Mouse (Mus musculus) ES-E14 (cell line): ENCODE measurements around the gene Slc11a1. TPM values are rescaled to one million over a fixed set of nuclear protein-coding genes. Genes with fewer than 3 reads are reported as not detected.

Experiments used
- DNase-seq: peaks from one replicate; pipeline ENCODE4 v3.0.0-alpha.2; 2013; ENCODE audit warnings: low read depth, low spot score
- H3K27ac ChIP-seq: 2 replicates; pipeline ENCODE4 v1.5.1; 2012; ENCODE audit warnings: low read depth, mild to moderate bottlenecking, low read length, moderate library complexity, mixed read lengths; ENCODE audit not compliant: poor library complexity, insufficient read depth, severe bottlenecking
- H3K36me3 ChIP-seq: 2 replicates; pipeline ENCODE4 v1.6.1; 2012; ENCODE audit warnings: mild to moderate bottlenecking, low read length, moderate library complexity, mixed read lengths; ENCODE audit not compliant: control insufficient read depth, poor library complexity, insufficient read depth, severe bottlenecking
- H3K4me1 ChIP-seq, 2 experiments: fragments of 150-350 bp in 1 of 2; sonication (generic) in 1 of 2; 2 replicates each; pipeline ENCODE4 v1.6.1; 2012; ENCODE audit warnings: low read length in 2 of 2, mild to moderate bottlenecking in 1 of 2, mixed read lengths in 1 of 2; ENCODE audit not compliant: control insufficient read depth in 2 of 2, insufficient read depth in 2 of 2, poor library complexity in 1 of 2
- H3K4me3 ChIP-seq, 2 experiments: fragments of 150-350 bp in 1 of 2; sonication (generic) in 1 of 2; 2 replicates each; pipeline ENCODE4 v1.5.1; 2012; ENCODE audit warnings: low read length in 2 of 2, low read depth in 1 of 2, mild to moderate bottlenecking in 1 of 2, mixed read lengths in 1 of 2; ENCODE audit not compliant: insufficient read depth in 1 of 2, poor library complexity in 1 of 2, severe bottlenecking in 1 of 2
- H3K9ac ChIP-seq: 2 replicates; pipeline ENCODE4 v1.6.1; 2012; ENCODE audit warnings: low read depth, mild to moderate bottlenecking, low read length, mixed read lengths; ENCODE audit not compliant: poor library complexity, insufficient read depth, severe bottlenecking
- H3K9me3 ChIP-seq: fragments of 150-350 bp; sonication (generic); 2 replicates; pipeline ENCODE4 v1.6.1; 2012; ENCODE audit warnings: low read depth, mild to moderate bottlenecking, low read length; ENCODE audit not compliant: control insufficient read depth, insufficient read depth
- CHD2 ChIP-seq: IDR thresholded peaks from 2 replicates; pipeline ENCODE4 v1.6.1; 2014; ENCODE audit warnings: mild to moderate bottlenecking, low read depth, low read length, inconsistent platforms
- HCFC1 ChIP-seq: IDR thresholded peaks from 2 replicates; pipeline ENCODE4 v1.6.1; 2012; ENCODE audit warnings: low read length, inconsistent platforms, borderline replicate concordance; ENCODE audit not compliant: insufficient read depth
- MAFK ChIP-seq: IDR thresholded peaks from 2 replicates; pipeline ENCODE4 v1.6.1; 2014; ENCODE audit warnings: mild to moderate bottlenecking, low read depth, low read length, inconsistent platforms; ENCODE audit not compliant: insufficient read depth
- ZC3H11A ChIP-seq: IDR thresholded peaks from 2 replicates; pipeline ENCODE4 v1.6.1; 2012; ENCODE audit warnings: low read depth, mild to moderate bottlenecking, inconsistent platforms, low read length, borderline replicate concordance
- ZNF384 ChIP-seq: IDR thresholded peaks from 2 replicates; pipeline ENCODE4 v1.6.1; 2012; ENCODE audit warnings: low read depth, low read length, inconsistent platforms
- in situ Hi-C, 2 experiments: fragments of 600-800 bp; cut with MboI; formaldehyde crosslinking; loops; one replicate each; pipeline ENCODE4 v1.15.1; 2025; ENCODE audit warnings: low sequenced_read_pairs in 2 of 2, inconsistent platforms in 1 of 2; ENCODE audit not compliant: unreplicated experiment in 2 of 2
- total RNA-seq: library from RNA; depleted of rRNA; stranded (reverse); fragments of 300-350 nt; gene quantifications from 2 replicates; pipeline ENCODE4 v1.2.3, GENCODE M21; 2012

The Slc11a1 gene
- total RNA-seq, 1 experiment = 19.9 TPM

- H3K9ac ChIP-seq = peak overlapping the region; percentile 29; the same call in 1 of the 2 replicates
- in situ Hi-C loops = no loop called here
- H3K36me3 ChIP-seq = no peaks in the 10 kb centered on the region
- peaks cover 0 to 26% of the 10 kb centered on the region in 2 experiments for H3K4me1 ChIP-seq
- H3K4me3 ChIP-seq = peak overlapping the region; percentile 51 to 59
- no peak for TF ChIP-seq HCFC1
- TF ChIP-seq ZC3H11A = no peak
- no peak for TF ChIP-seq CHD2
- no peak for DNase-seq
- H3K9me3 ChIP-seq = no peaks in the 10 kb centered on the region
- peak overlapping the region; percentile 93 for H3K27ac ChIP-seq
Measured at GRCm38 (mm10) chr1:74386363-74386713, 11.3 kb downstream of the Slc11a1 start.

GRCm38 (mm10) chr1:74386714-74387385 is 11.9 kb downstream of the Slc11a1 start:
- DNase-seq = peak; percentile 96
- TF ChIP-seq ZC3H11A (peak; percentile 69), CHD2 (no peak), MAFK (no peak), HCFC1 (no peak), ZNF384 (no peak)
- Histone ChIP-seq H3K9me3 (no peaks in the 10 kb centered on the region), H3K27ac (peak overlapping the region; percentile 93), H3K36me3 (no peaks in the 10 kb centered on the region), H3K9ac (peak overlapping the region; percentile 58; the same call in 1 of the 2 replicates), H3K4me3 (peak overlapping the region; percentile 51 to 59), H3K4me1 (peaks cover 0 to 26% of the 10 kb centered on the region in 2 experiments)
- in situ Hi-C loops = no loop called here

GRCm38 (mm10) chr1:74387386-74387988 is 12.5 kb downstream of the Slc11a1 start:
- peak overlapping the region; percentile 58; the same call in 1 of the 2 replicates for H3K9ac ChIP-seq
- peak overlapping the region; percentile 93 for H3K27ac ChIP-seq
- H3K4me1 ChIP-seq = peaks cover 0 to 26% of the 10 kb centered on the region in 2 experiments
- no peak for DNase-seq
- H3K36me3 ChIP-seq = no peaks in the 10 kb centered on the region
- H3K9me3 ChIP-seq = no peaks in the 10 kb centered on the region
- in situ Hi-C loops = no loop called here
- TF ChIP-seq ZNF384 = no peak
- no peak; the same call in 1 of the 2 replicates for TF ChIP-seq ZC3H11A
- no peak for TF ChIP-seq MAFK
- no peak for TF ChIP-seq HCFC1
- TF ChIP-seq CHD2 = no peak
- peak overlapping the region; percentile 51 to 59 for H3K4me3 ChIP-seq

GRCm38 (mm10) chr1:74388398-74388920 is 13.5 kb downstream of the Slc11a1 start:
- in situ Hi-C loops = no loop called here
- DNase-seq = no peak
- no peaks in the 10 kb centered on the region for H3K9me3 ChIP-seq
- no peaks in the 10 kb centered on the region for H3K36me3 ChIP-seq
- H3K27ac ChIP-seq = no peak overlapping the region
- TF ChIP-seq MAFK (no peak), CHD2 (no peak), ZC3H11A (no peak), HCFC1 (no peak), ZNF384 (no peak)
- peaks cover 0 to 30% of the 10 kb centered on the region in 2 experiments for H3K4me1 ChIP-seq
- no peak overlapping the region for H3K4me3 ChIP-seq
- H3K9ac ChIP-seq = no peak overlapping the region
